Mouse (Mus musculus): ENCODE measurements around the gene Veph1. TPM values are rescaled to one million over a fixed set of nuclear protein-coding genes. Genes with fewer than 3 reads are reported as not detected.

The Veph1 gene
- polyA plus RNA-seq, 1 experiment: 0.41 TPM

GRCm38 (mm10) chr3:66131264-66131950 lies 165.2 kb downstream of the Veph1 start:
- Histone ChIP-seq H3K4me1 (ENCODE audit: control insufficient read depth, insufficient read depth, low read length) (no peaks in the 10 kb centered on the region), H3K4me3 (replicated peaks; ENCODE audit: extremely low read depth, low read depth, low read length) (no peak overlapping the region)
- DNase-seq: no peak
- TF ChIP-seq CTCF (IDR thresholded peaks at IDR 0.05; ENCODE audit: insufficient read depth, low read length) (no peak), POLR2A (IDR thresholded peaks at IDR 0.05; ENCODE audit: borderline replicate concordance, extremely low read depth, low read depth, low read length) (no peak)
- 51% methylated on average over 4 of the region's 4 CpGs for WGBS

DNA sequence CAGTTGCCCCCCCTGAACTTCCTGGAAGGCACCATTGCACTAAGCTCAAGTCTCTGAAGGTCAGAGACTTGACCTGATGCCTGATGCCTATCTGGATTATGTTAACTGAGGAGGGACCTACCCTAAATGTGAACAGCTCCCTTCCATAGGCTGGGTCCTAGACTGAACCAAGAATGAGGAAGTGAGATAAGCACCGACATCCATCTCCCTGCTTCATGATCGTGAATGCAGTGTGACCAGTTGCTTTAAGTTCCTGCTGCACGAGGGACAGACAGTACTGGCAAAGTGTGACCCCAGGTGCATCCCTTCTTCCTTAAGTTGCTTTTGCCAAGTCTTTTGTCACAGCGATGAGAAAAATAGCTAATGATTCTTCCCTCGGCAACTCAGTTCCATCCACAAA lies 166.9 kb downstream of the Veph1 start:
- DNase-seq: no peak
- TF ChIP-seq CTCF (IDR thresholded peaks at IDR 0.05; ENCODE audit: insufficient read depth, low read length): no peak
- no peak for TF ChIP-seq POLR2A (IDR thresholded peaks at IDR 0.05; ENCODE audit: borderline replicate concordance, extremely low read depth, low read depth, low read length)
- Histone ChIP-seq H3K4me1 (ENCODE audit: control insufficient read depth, insufficient read depth, low read length) (no peaks in the 10 kb centered on the region), H3K4me3 (replicated peaks; ENCODE audit: extremely low read depth, low read depth, low read length) (no peak overlapping the region)
- 36% methylated on average over 5 of the region's 5 CpGs for whole genome bisulfite sequencing

- H3K4me1 ChIP-seq (ENCODE audit: control insufficient read depth, insufficient read depth, low read length): no peaks in the 10 kb centered on the region
- TF ChIP-seq CTCF (IDR thresholded peaks at IDR 0.05; ENCODE audit: insufficient read depth, low read length) (no peak), POLR2A (IDR thresholded peaks at IDR 0.05; ENCODE audit: borderline replicate concordance, extremely low read depth, low read depth, low read length) (no peak)
- H3K4me3 ChIP-seq (replicated peaks; ENCODE audit: extremely low read depth, low read depth, low read length): no peak overlapping the region
- 51% methylated on average over 5 of the region's 5 CpGs for WGBS
- DNase-seq: no peak
Measured at GRCm38 (mm10) chr3:66105493-66105892, 191.1 kb downstream of the Veph1 start.

DNA sequence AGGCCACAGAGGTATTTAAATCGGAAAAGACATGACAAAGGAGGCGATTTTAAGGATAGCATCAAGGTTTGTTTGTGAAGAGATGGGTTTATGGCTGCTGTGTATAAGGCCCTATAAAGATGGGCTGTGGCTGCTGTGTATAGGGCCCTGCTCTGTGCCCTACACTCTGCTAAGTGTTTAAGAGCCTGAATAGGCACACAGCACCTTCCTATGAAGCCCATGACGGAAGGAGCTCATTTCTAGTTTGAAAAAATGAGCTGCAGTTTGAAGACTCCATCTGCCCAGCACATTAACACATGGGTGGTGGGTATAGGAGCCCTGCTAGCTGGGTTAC lies 194.1 kb downstream of the Veph1 start:
- no peak for TF ChIP-seq CTCF (IDR thresholded peaks at IDR 0.05; ENCODE audit: insufficient read depth, low read length)
- no peak for TF ChIP-seq POLR2A (IDR thresholded peaks at IDR 0.05; ENCODE audit: borderline replicate concordance, extremely low read depth, low read depth, low read length)
- whole genome bisulfite sequencing: 87% methylated on average over 3 of the region's 3 CpGs
- DNase-seq: no peak
- H3K4me3 ChIP-seq (replicated peaks; ENCODE audit: extremely low read depth, low read depth, low read length): no peak overlapping the region
- H3K4me1 ChIP-seq (ENCODE audit: control insufficient read depth, insufficient read depth, low read length): no peaks in the 10 kb centered on the region

- Histone ChIP-seq H3K4me3 (replicated peaks; ENCODE audit: extremely low read depth, low read depth, low read length) (no peak overlapping the region), H3K4me1 (ENCODE audit: control insufficient read depth, insufficient read depth, low read length) (no peaks in the 10 kb centered on the region)
- WGBS: 88% methylated on average over 11 of the region's 11 CpGs
- no peak for TF ChIP-seq CTCF (IDR thresholded peaks at IDR 0.05; ENCODE audit: insufficient read depth, low read length)
- TF ChIP-seq POLR2A (IDR thresholded peaks at IDR 0.05; ENCODE audit: borderline replicate concordance, extremely low read depth, low read depth, low read length): no peak
- no peak for DNase-seq
Measured at GRCm38 (mm10) chr3:66101809-66102598, 194.6 kb downstream of the Veph1 start.

GRCm38 (mm10) chr3:66101074-66101473 lies 195.6 kb downstream of the Veph1 start:
- no peak for DNase-seq
- Histone ChIP-seq H3K4me1 (ENCODE audit: control insufficient read depth, insufficient read depth, low read length) (no peaks in the 10 kb centered on the region), H3K4me3 (replicated peaks; ENCODE audit: extremely low read depth, low read depth, low read length) (no peak overlapping the region)
- 80% methylated on average over 2 of the region's 2 CpGs for WGBS
- TF ChIP-seq POLR2A (IDR thresholded peaks at IDR 0.05; ENCODE audit: borderline replicate concordance, extremely low read depth, low read depth, low read length) (no peak), CTCF (IDR thresholded peaks at IDR 0.05; ENCODE audit: insufficient read depth, low read length) (no peak)

DNA sequence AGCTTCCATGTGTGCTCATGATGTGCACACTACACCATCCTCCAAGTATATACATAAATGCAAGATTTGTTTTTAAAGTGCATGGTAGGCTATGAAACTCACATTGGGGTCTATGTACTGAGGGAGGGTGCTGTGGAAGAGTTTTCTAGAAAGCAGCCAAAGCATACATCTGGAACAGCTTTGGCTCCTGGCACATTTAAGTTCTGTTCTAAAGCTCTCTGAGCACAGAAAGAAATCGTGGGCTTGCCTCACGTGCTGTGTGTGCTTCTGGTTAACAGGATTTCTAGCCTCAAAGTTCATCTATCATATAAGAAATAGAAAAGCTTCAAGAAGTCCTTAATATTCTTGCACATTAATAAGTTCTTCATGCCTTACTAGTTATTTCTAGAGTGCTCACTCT lies 204.9 kb downstream of the Veph1 start:
- Histone ChIP-seq H3K4me3 (replicated peaks; ENCODE audit: extremely low read depth, low read depth, low read length) (no peak overlapping the region), H3K4me1 (ENCODE audit: control insufficient read depth, insufficient read depth, low read length) (no peaks in the 10 kb centered on the region)
- DNase-seq: no peak
- 68% methylated on average over 2 of the region's 2 CpGs for WGBS
- TF ChIP-seq CTCF (IDR thresholded peaks at IDR 0.05; ENCODE audit: insufficient read depth, low read length) (no peak), POLR2A (IDR thresholded peaks at IDR 0.05; ENCODE audit: borderline replicate concordance, extremely low read depth, low read depth, low read length) (no peak)

- TF ChIP-seq POLR2A (IDR thresholded peaks at IDR 0.05; ENCODE audit: borderline replicate concordance, extremely low read depth, low read depth, low read length): no peak
- no peak for TF ChIP-seq CTCF (IDR thresholded peaks at IDR 0.05; ENCODE audit: insufficient read depth, low read length)
- Histone ChIP-seq H3K4me1 (ENCODE audit: control insufficient read depth, insufficient read depth, low read length) (no peaks in the 10 kb centered on the region), H3K4me3 (replicated peaks; ENCODE audit: extremely low read depth, low read depth, low read length) (no peak overlapping the region)
- 78% methylated on average over 7 of the region's 7 CpGs for WGBS
- DNase-seq: no peak
Measured at GRCm38 (mm10) chr3:66087608-66088007, 209.0 kb downstream of the Veph1 start.

- no peak for TF ChIP-seq POLR2A (IDR thresholded peaks at IDR 0.05; ENCODE audit: borderline replicate concordance, extremely low read depth, low read depth, low read length)
- TF ChIP-seq CTCF (IDR thresholded peaks at IDR 0.05; ENCODE audit: insufficient read depth, low read length): no peak
Measured at GRCm38 (mm10) chr3:66083856-66084255, 212.8 kb downstream of the Veph1 start.

GRCm38 (mm10) chr3:66083407-66083806 lies 213.2 kb downstream of the Veph1 start:
- Histone ChIP-seq H3K4me1 (ENCODE audit: control insufficient read depth, insufficient read depth, low read length) (no peaks in the 10 kb centered on the region), H3K4me3 (replicated peaks; ENCODE audit: extremely low read depth, low read depth, low read length) (no peak overlapping the region)
- TF ChIP-seq POLR2A (IDR thresholded peaks at IDR 0.05; ENCODE audit: borderline replicate concordance, extremely low read depth, low read depth, low read length): no peak
- TF ChIP-seq CTCF (IDR thresholded peaks at IDR 0.05; ENCODE audit: insufficient read depth, low read length): no peak
- WGBS: 70% methylated on average over 5 of the region's 5 CpGs
- DNase-seq: no peak

More at GRCm38 (mm10) chr3:66083856-66084255, 212.8 kb downstream of the Veph1 start:
- 90% methylated on average over 3 of the region's 3 CpGs for WGBS
- no peak for DNase-seq
- Histone ChIP-seq H3K4me1 (ENCODE audit: control insufficient read depth, insufficient read depth, low read length) (no peaks in the 10 kb centered on the region), H3K4me3 (replicated peaks; ENCODE audit: extremely low read depth, low read depth, low read length) (no peak overlapping the region)
